Mouse (Mus musculus): Measurements from ENCODE around the gene D1Ertd622e. TPM values are rescaled to one million over a fixed set of nuclear protein-coding genes. Genes with fewer than 3 reads are reported as not detected.

Gene D1Ertd622e
- polyA plus RNA-seq, 1 experiment from 2014 or later, result 62.8 TPM

GRCm38 (mm10) chr1:97650553-97651123, 11.2 kb downstream of the D1Ertd622e start:
- ATAC-seq (ENCODE audit: low FRiP score), result no peak
- no peak overlapping the region for H3K4me3 ChIP-seq (replicated peaks; ENCODE audit: low read length)
- H3K36me3 ChIP-seq (replicated peaks; ENCODE audit: control insufficient read depth, insufficient read depth), result peaks cover 6% of the 10 kb centered on the region
- no peaks in the 10 kb centered on the region for H3K27me3 ChIP-seq (ENCODE audit: control insufficient read depth, insufficient read depth, low read length)
- no peak overlapping the region for H3K27ac ChIP-seq
- no peak for DNase-seq (ENCODE audit: low spot score)
- no peak overlapping the region for H3K9ac ChIP-seq
- 85% methylated on average over 3 of the region's 3 CpGs for WGBS
- peaks cover 27% of the 10 kb centered on the region for H3K4me1 ChIP-seq (replicated peaks; ENCODE audit: control insufficient read depth, insufficient read depth, low read length)
- H3K9me3 ChIP-seq (ENCODE audit: control insufficient read depth, low read length), result no peaks in the 10 kb centered on the region
- no peak overlapping the region for H3K4me2 ChIP-seq (replicated peaks)

- H3K9me3 ChIP-seq (ENCODE audit: control insufficient read depth, low read length), result no peaks in the 10 kb centered on the region
- 56% methylated on average over 6 of the region's 6 CpGs for WGBS
- H3K36me3 ChIP-seq (replicated peaks; ENCODE audit: control insufficient read depth, insufficient read depth), result peaks cover 10% of the 10 kb centered on the region
- no peak overlapping the region for H3K4me2 ChIP-seq (replicated peaks)
- no peak overlapping the region for H3K27ac ChIP-seq
- DNase-seq (ENCODE audit: low spot score), result no peak
- ATAC-seq (ENCODE audit: low FRiP score), result no peak
- H3K4me3 ChIP-seq (replicated peaks; ENCODE audit: low read length), result no peak overlapping the region
- H3K9ac ChIP-seq, result no peak overlapping the region
- no peaks in the 10 kb centered on the region for H3K27me3 ChIP-seq (ENCODE audit: control insufficient read depth, insufficient read depth, low read length)
- peaks cover 22% of the 10 kb centered on the region for H3K4me1 ChIP-seq (replicated peaks; ENCODE audit: control insufficient read depth, insufficient read depth, low read length)
These were observed 11.8 kb downstream of the D1Ertd622e start for GRCm38 (mm10) chr1:97650072-97650471.

- no peak overlapping the region for H3K4me2 ChIP-seq (replicated peaks)
- peaks cover 22% of the 10 kb centered on the region for H3K36me3 ChIP-seq (replicated peaks; ENCODE audit: control insufficient read depth, insufficient read depth)
- DNase-seq (ENCODE audit: low spot score), result no peak
- H3K27me3 ChIP-seq (ENCODE audit: control insufficient read depth, insufficient read depth, low read length), result no peaks in the 10 kb centered on the region
- H3K4me1 ChIP-seq (replicated peaks; ENCODE audit: control insufficient read depth, insufficient read depth, low read length), result no peaks in the 10 kb centered on the region
- H3K27ac ChIP-seq, result no peak overlapping the region
- H3K9ac ChIP-seq, result no peak overlapping the region
- WGBS, result 88% methylated on average over 1 of the region's 1 CpGs
- no peak overlapping the region for H3K4me3 ChIP-seq (replicated peaks; ENCODE audit: low read length)
- H3K9me3 ChIP-seq (ENCODE audit: control insufficient read depth, low read length), result no peaks in the 10 kb centered on the region
- no peak for ATAC-seq (ENCODE audit: low FRiP score)
These were observed 14.8 kb downstream of the D1Ertd622e start for GRCm38 (mm10) chr1:97647037-97647436.

DNA sequence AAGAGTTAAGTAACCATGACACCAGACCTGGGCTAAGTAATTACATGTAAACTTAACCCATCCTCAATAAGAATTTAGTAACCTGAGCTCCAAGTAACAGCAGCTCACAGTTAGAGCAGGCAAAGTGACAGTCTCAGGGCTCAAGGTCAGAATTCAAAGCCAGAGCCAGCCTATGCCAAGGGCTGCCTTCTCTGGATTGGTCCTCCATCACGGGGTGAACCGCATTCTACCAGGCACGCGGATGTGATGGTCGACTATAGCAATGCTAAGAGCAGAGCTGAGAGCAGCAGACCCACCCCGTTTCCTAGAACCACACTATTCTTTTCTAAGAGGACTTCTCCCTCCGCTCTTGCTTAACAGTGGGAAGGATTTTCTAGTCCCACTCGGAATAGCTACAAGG, 27.8 kb downstream of the D1Ertd622e start:
- peaks cover 8% of the 10 kb centered on the region for H3K36me3 ChIP-seq (replicated peaks; ENCODE audit: control insufficient read depth, insufficient read depth)
- H3K4me1 ChIP-seq (replicated peaks; ENCODE audit: control insufficient read depth, insufficient read depth, low read length), result peaks cover 9% of the 10 kb centered on the region; the same call in 1 of the 2 replicates
- no peak overlapping the region for H3K4me2 ChIP-seq (replicated peaks)
- 92% methylated on average over 8 of the region's 8 CpGs for WGBS
- H3K9me3 ChIP-seq (ENCODE audit: control insufficient read depth, low read length), result no peaks in the 10 kb centered on the region
- no peak overlapping the region for H3K9ac ChIP-seq
- H3K27me3 ChIP-seq (ENCODE audit: control insufficient read depth, insufficient read depth, low read length), result no peaks in the 10 kb centered on the region
- DNase-seq (ENCODE audit: low spot score) (no peak), ATAC-seq (ENCODE audit: low FRiP score) (no peak)
- H3K27ac ChIP-seq, result no peak overlapping the region
- H3K4me3 ChIP-seq (replicated peaks; ENCODE audit: low read length), result no peak overlapping the region

DNA sequence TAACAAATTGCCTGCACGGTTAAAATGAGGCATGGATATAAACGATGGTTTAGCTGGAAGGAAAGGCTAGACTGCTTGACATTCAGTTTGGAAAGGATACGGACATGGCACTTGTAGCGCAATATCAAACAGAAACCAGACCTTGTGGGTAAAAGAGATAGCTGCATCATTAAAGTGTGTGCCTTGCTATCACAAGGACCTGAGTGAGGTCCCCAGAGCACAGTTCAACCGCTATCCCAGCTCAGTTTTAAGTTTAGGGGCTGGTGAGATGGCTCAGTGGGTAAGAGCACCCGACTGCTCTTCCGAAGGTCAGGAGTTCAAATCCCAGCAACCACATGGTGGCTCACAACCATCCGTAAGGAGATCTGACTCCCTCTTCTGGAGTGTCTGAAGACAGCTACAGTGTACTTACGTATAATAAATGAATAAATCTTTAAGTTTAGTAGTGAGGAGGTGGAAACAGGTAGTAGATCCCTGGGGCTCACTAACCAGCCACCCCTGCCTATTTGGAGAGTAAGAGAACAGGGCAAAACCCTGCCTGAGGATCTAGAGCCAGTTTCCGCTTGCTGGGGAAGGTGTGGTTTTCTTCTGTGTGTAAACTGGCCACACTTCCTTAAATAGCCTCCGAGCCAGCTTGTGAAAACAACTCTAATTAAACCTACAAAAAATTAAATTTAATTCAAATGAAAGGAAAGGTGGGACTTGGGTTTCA, 29.2 kb downstream of the D1Ertd622e start:
- DNase-seq (ENCODE audit: low spot score), result no peak
- Histone ChIP-seq H3K27ac (no peak overlapping the region), H3K9me3 (ENCODE audit: control insufficient read depth, low read length) (no peaks in the 10 kb centered on the region), H3K4me2 (replicated peaks) (no peak overlapping the region), H3K4me1 (replicated peaks; ENCODE audit: control insufficient read depth, insufficient read depth, low read length) (peaks cover 12% of the 10 kb centered on the region; the same call in 1 of the 2 replicates), H3K27me3 (ENCODE audit: control insufficient read depth, insufficient read depth, low read length) (no peaks in the 10 kb centered on the region), H3K4me3 (replicated peaks; ENCODE audit: low read length) (no peak overlapping the region), H3K9ac (no peak overlapping the region), H3K36me3 (replicated peaks; ENCODE audit: control insufficient read depth, insufficient read depth) (no peaks in the 10 kb centered on the region)
- WGBS, result 87% methylated on average over 11 of the region's 11 CpGs
- no peak for ATAC-seq (ENCODE audit: low FRiP score)

DNA sequence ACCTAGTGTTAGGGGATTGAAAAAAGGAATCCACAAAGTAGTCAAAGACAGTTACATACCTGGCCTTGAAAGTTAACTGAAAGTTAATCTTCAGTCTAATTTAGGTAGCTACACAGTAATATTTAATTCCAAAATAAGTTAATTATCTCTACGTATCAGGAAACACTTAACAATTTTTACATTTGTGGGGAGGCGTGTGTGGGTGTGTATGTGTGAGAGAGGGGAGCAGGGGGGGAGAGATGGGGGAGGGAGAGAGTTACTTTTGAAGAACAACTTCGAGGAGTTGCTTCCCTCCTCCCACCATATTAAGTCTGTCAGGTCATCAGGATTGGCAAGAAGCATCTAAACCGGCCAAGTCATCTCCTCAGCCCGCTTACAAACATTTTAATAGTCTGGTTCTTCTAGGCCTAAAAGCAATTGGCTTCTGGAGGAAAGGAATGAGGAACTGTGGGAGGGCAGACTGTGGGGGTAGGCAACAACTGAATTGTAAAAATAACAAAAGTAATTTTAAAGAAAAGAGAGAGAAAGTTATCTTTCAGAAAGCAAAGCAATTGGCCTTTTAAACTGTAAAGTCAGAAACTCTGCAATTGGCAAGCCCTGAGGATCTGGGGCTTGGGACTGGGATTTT, 29.9 kb downstream of the D1Ertd622e start:
- Histone ChIP-seq H3K4me1 (replicated peaks; ENCODE audit: control insufficient read depth, insufficient read depth, low read length) (peaks cover 12% of the 10 kb centered on the region; the same call in 1 of the 2 replicates), H3K4me2 (replicated peaks) (no peak overlapping the region), H3K36me3 (replicated peaks; ENCODE audit: control insufficient read depth, insufficient read depth) (no peaks in the 10 kb centered on the region), H3K4me3 (replicated peaks; ENCODE audit: low read length) (no peak overlapping the region), H3K27me3 (ENCODE audit: control insufficient read depth, insufficient read depth, low read length) (no peaks in the 10 kb centered on the region), H3K27ac (no peak overlapping the region), H3K9ac (no peak overlapping the region), H3K9me3 (ENCODE audit: control insufficient read depth, low read length) (no peaks in the 10 kb centered on the region)
- WGBS, result 88% methylated on average over 5 of the region's 5 CpGs
- ATAC-seq (ENCODE audit: low FRiP score) (no peak), DNase-seq (ENCODE audit: low spot score) (no peak)

GRCm38 (mm10) chr1:97630146-97630545, 31.7 kb downstream of the D1Ertd622e start:
- Histone ChIP-seq H3K9me3 (ENCODE audit: control insufficient read depth, low read length) (no peaks in the 10 kb centered on the region), H3K4me3 (replicated peaks; ENCODE audit: low read length) (no peak overlapping the region), H3K9ac (no peak overlapping the region), H3K4me2 (replicated peaks) (no peak overlapping the region), H3K27me3 (ENCODE audit: control insufficient read depth, insufficient read depth, low read length) (no peaks in the 10 kb centered on the region), H3K36me3 (replicated peaks; ENCODE audit: control insufficient read depth, insufficient read depth) (no peaks in the 10 kb centered on the region), H3K27ac (no peak overlapping the region), H3K4me1 (replicated peaks; ENCODE audit: control insufficient read depth, insufficient read depth, low read length) (peaks cover 12% of the 10 kb centered on the region; the same call in 1 of the 2 replicates)
- 0 out of 2 replicates have a peak, but pooled peaks have one; percentile 39 for ATAC-seq (ENCODE audit: low FRiP score)
- 61% methylated on average over 5 of the region's 5 CpGs for WGBS
- no peak for DNase-seq (ENCODE audit: low spot score)

DNA sequence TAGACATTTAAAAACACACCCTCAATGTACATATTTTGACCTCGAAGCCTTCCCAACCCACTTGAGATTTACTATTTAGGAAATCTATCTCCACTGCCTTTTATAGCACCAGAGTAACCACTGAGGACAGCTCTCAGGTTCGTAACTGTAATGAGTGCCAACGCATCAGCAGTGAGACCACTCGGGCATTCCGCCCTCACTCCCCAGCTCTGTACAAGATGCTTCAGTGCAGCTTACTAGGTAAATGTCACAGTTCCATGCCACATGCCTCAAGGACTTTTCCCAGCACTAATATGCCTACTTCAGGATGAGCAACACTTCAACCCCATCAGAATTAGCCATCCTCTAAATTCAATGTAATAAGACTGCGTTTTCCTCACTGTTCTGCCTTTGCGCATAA, 33.0 kb downstream of the D1Ertd622e start:
- no peak overlapping the region for H3K4me2 ChIP-seq (replicated peaks)
- no peak for DNase-seq (ENCODE audit: low spot score)
- 77% methylated on average over 7 of the region's 7 CpGs for WGBS
- H3K36me3 ChIP-seq (replicated peaks; ENCODE audit: control insufficient read depth, insufficient read depth), result no peaks in the 10 kb centered on the region
- no peaks in the 10 kb centered on the region for H3K27me3 ChIP-seq (ENCODE audit: control insufficient read depth, insufficient read depth, low read length)
- H3K9ac ChIP-seq, result no peak overlapping the region
- peak; percentile 12; the same call in 1 of the 2 replicates for ATAC-seq (ENCODE audit: low FRiP score)
- H3K4me3 ChIP-seq (replicated peaks; ENCODE audit: low read length), result no peak overlapping the region
- no peaks in the 10 kb centered on the region for H3K9me3 ChIP-seq (ENCODE audit: control insufficient read depth, low read length)
- no peak overlapping the region for H3K27ac ChIP-seq
- H3K4me1 ChIP-seq (replicated peaks; ENCODE audit: control insufficient read depth, insufficient read depth, low read length), result peaks cover 12% of the 10 kb centered on the region; the same call in 1 of the 2 replicates

GRCm38 (mm10) chr1:97628016-97628415, 33.9 kb downstream of the D1Ertd622e start:
- H3K36me3 ChIP-seq (replicated peaks; ENCODE audit: control insufficient read depth, insufficient read depth), result no peaks in the 10 kb centered on the region
- WGBS, result 57% methylated on average over 8 of the region's 8 CpGs
- H3K27ac ChIP-seq, result no peak overlapping the region; the same call in 1 of the 2 replicates
- H3K9me3 ChIP-seq (ENCODE audit: control insufficient read depth, low read length), result no peaks in the 10 kb centered on the region
- no peaks in the 10 kb centered on the region for H3K27me3 ChIP-seq (ENCODE audit: control insufficient read depth, insufficient read depth, low read length)
- H3K4me3 ChIP-seq (replicated peaks; ENCODE audit: low read length), result no peak overlapping the region
- H3K9ac ChIP-seq, result no peak overlapping the region
- ATAC-seq (ENCODE audit: low FRiP score), result 0 out of 2 replicates have a peak, but pooled peaks have one; percentile 18
- no peak for DNase-seq (ENCODE audit: low spot score)
- H3K4me1 ChIP-seq (replicated peaks; ENCODE audit: control insufficient read depth, insufficient read depth, low read length), result peaks cover 17% of the 10 kb centered on the region
- H3K4me2 ChIP-seq (replicated peaks), result no peak overlapping the region
